Mouse (Mus musculus) lung, adult 2 months (tissue): Measurements from ENCODE around the gene Arl3.

ENCODE experiments used
- CTCF ChIP-seq: fragments of 200-500 bp; IDR thresholded peaks from 2 replicates; pipeline ENCODE4 v1.5.1; 2011; ENCODE audit warnings: mild to moderate bottlenecking, low read length, control low read depth; ENCODE audit not compliant: insufficient read depth
- POLR2A ChIP-seq: fragments of 200-500 bp; IDR thresholded peaks from 2 replicates; pipeline ENCODE4 v1.6.1; 2011; ENCODE audit warnings: low read depth, mild to moderate bottlenecking, control low read depth, low read length, borderline replicate concordance; ENCODE audit errors: extremely low read depth

DNA sequence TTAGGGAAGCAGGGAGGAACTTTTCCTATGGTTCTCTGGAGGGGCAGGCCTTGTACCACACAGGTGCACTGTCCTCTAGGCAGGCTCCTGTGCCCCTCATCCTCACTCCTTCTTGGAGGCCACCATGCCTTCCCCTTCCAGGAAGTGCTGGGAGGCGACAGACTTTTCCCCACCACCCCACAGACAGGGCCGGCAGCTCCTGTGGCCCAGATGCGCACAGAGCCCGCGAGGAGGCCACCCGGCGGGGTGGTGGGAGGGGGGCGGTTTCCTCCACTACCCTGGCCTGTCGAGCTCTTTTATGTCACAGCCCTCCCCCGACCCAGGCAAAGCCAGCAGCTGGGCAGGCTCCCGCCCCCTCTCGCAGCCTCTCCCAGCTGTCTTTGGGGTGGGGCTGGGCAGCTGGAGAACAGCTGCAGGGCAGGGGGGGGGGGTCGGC, 54.6 kb downstream of the Arl3 start:
- TF ChIP-seq CTCF (no peak), POLR2A (no peak)
